Mouse (Mus musculus) lung, postnatal 0 days (tissue): ENCODE results near the gene Hoxb3.

ENCODE experiments used
- CTCF ChIP-seq: IDR thresholded peaks from 2 replicates; pipeline ENCODE4 v1.5.1; 2016; ENCODE audit warnings: antibody characterized with exemption, mild to moderate bottlenecking
- EP300 ChIP-seq: IDR thresholded peaks from 2 replicates; pipeline ENCODE4 v1.6.1; 2016; ENCODE audit warnings: antibody characterized with exemption, mild to moderate bottlenecking, control low read depth

DNA sequence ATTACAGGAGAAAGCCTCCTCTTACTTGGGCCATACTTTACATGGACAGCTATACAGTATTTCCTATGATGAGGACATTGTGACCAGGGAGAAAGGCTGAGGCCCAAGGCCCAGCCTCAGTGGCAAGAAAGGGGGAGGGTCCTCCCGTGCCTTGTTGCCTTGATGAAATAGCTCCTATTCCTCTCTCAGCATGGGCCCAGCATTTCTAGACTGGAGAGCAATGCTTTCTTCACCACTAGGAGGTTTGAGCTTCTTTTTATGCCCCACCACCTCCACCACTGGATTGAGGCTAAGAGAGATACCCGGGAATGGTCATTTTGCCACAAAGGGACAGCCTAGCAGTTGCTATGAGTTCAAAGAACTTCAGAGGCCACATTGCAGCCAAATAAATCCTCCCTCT, 26.1 kb upstream of the Hoxb3 start:
- TF ChIP-seq CTCF: peak; percentile 31
- TF ChIP-seq EP300: no peak
